Mouse (Mus musculus): Measurements from ENCODE around the gene Tfdp2.
"Not testable (repeated sequence)": the region's sequence is repeated elsewhere in the genome, so short reads cannot be mapped to it uniquely, and the experiment has no call there.

Gene Tfdp2

GRCm38 (mm10) chr9:96195885-96196622, at the start of gene Tfdp2:
Gene Tfdp2, plus strand, starts transcription at chr9:96196275.
- DNase-seq (ENCODE audit: extremely low spot score) = peak; percentile 96

DNA sequence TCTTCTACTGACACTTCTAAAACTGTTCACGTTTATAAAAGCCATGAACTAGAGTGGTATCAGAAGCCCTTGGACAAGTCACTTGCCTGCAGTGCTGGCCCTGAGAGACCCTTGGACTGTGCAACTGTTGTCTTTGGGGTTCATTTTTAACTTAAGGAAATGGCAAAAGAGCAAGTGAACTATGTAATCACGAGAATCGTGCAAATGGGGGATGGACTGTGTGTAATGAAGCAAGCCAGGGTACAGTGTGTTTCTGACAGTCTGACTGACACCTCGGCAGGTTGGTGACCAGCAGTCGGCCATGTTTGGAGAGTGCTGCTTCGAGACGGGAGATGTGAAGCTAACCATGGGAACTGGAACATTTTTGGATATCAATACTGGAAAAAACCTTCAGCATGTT, 43.3 kb upstream of the Tfdp2 start:
- DNase-seq (ENCODE audit: extremely low spot score) = no peak

GRCm38 (mm10) chr9:96158431-96158830, 37.6 kb upstream of the Tfdp2 start:
- DNase-seq (ENCODE audit: extremely low spot score) = no peak

DNA sequence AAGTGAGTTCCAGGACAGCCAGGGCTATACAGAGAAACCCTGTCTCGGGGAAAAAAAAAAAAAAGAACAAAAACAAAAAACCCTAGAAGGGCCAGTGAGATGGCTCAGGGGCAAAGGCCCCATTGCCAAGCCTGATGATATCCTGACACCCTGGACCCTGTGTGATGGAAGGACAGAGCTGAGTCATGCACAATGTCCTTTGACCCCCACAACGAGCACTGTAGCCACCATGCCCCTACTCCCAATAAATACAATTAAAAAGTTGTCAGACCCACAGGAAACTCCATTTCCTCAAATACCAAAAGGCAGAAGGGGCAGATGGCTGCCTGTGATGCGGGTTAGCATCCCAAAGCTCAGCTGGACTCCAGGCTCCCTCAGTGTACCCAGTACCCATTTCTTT, 37.0 kb upstream of the Tfdp2 start:
- DNase-seq (ENCODE audit: extremely low spot score) = no peak

- no peak for DNase-seq (ENCODE audit: extremely low spot score)
These were observed 35.3 kb upstream of the Tfdp2 start for GRCm38 (mm10) chr9:96160767-96161166.

GRCm38 (mm10) chr9:96162421-96162820, 33.7 kb upstream of the Tfdp2 start:
- DNase-seq (ENCODE audit: extremely low spot score) = no peak

DNA sequence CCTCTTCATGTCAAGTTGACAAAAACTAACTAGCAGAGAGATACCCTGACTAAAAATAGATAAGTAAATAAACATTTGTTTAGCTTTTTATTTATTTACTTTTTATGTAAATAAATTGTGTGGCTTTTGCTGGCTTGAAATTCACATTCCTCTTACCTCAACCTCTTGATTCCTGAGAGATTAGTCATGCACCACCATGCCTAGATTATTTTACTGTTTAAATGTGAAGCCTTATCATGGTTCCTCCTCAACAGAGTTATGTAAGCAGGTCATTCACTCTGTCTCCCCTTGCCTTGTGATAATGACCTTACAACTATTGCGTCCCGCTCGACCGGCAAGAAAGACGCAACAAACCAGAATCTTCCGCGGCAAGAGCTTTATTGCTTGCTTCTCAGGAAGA, 32.6 kb upstream of the Tfdp2 start:
- DNase-seq (ENCODE audit: extremely low spot score) = no peak

DNA sequence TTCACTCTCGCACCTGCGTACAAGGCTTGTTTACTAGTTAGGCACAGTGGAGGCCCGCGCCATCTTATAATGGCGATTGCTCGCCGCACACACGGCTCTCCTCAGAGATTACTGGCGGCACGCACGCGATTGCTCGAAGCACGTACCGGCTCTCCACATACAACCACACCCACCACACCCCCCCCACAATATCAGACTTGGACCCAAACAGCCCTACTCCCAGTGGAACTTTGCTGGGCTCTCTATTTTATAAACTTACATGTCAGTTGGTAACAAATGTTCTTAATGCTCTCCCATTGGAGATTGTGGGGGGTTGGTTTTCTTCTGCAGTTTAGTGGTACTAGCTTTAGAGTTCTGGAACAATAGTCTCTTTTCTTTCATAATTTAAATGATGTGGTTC, 32.1 kb upstream of the Tfdp2 start:
- not testable (repeated sequence) for DNase-seq (ENCODE audit: extremely low spot score)

DNA sequence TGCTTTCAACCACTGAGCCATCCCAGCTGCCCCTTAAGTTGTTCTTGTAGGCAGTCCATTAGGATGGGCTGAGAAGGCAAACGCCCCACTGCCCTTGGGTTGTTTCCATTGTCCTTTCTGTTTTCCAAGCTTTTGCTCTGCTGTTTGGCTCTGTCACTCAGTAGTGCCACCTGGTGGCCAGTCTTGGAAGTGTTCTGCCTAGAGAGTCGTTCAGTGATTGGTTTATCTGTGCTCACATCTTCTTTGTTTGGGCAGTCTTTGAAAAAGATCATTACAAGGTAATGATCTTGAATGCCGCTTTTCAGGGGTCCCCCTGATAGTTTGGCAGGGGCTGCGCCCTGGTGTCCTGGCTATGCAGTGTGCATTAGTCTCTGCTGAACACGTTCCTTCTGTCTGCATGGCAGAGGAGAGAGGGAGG, 28.9 kb upstream of the Tfdp2 start:
- peak; percentile 89 for DNase-seq (ENCODE audit: extremely low spot score)

DNA sequence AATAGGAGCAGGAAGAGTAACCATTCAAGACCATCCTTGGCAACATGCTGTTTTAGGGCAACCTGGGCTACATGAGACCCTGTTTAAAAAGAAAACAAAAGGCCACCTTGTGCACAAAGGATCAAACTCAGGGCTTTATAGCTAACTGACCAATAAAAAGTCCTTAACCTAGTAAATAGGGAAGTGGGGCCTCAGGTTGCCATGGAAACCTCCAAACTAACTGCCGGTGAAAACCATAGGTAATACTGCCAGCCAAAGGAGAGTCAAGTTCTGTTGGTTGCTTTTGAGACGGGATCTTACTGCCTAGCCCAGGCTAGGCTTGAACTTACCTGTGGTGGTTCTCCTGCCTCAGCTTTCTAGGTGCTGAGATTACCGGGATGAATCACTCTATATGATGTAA, 25.5 kb upstream of the Tfdp2 start:
- no peak for DNase-seq (ENCODE audit: extremely low spot score)

DNA sequence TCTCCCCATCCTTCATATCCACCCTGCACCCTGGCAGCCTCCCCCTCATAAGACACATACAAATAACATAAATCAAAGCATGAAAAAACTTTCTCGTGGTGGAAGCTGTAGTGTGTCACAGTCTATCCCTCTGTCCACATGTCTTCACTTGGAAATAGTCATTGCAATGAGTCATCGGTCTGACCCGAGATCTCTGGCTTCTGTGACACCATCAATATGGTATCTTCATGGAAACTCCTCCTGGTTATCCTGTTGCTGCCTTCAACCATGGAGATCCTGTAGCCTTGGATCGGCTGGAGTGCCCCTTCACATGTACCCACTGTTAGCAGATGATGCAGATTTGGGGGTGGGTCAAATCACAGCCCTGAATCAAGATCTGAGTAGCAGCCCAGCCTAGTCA, 11.2 kb upstream of the Tfdp2 start:
- no peak for DNase-seq (ENCODE audit: extremely low spot score)

DNA sequence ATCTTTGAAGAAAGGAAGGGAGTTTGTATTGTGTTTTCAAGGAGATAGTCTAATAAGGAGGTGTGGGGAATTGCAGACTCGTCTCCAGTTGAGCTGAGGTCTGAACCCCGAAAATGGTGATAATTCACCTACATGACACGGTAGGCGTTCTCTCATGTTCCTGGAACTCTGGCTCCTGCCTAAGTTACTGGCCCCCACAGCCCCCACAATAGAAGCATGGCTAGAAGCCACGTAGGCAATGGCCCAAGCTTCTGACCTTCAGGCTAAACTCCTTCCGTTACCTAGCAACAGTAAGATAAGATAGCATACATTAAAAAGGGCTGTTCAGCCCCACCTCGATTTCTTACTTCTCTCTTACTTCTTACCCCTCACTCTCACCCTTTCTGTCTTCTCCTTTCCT, 9.4 kb upstream of the Tfdp2 start:
- DNase-seq (ENCODE audit: extremely low spot score) = no peak

- peak; percentile 63 for DNase-seq (ENCODE audit: extremely low spot score)
These were observed 634 bp downstream of the Tfdp2 start for GRCm38 (mm10) chr9:96196636-96197181.

GRCm38 (mm10) chr9:96197806-96198205, 1.7 kb downstream of the Tfdp2 start:
- peak; percentile 4 for DNase-seq (ENCODE audit: extremely low spot score)

DNA sequence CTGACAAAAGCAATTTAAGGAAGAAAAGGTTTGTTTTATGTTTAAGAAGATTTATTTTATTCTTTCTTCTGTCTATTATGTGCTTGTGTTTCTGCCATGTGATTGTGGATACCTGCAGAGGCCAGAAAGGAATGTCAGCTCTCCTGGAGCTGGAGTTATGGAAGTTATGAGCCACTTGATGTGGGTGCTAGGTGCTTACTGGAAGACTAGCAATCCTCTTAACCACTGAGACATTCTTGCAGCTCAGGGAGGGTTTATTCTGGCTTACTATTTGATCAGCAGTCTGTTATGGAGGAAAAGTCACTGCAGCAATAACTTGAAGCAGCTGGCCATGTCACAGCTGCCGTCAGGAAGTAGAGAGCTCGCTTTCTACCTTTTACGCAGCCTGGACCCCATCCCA, 7.6 kb downstream of the Tfdp2 start:
- DNase-seq (ENCODE audit: extremely low spot score) = no peak

- no peak for DNase-seq (ENCODE audit: extremely low spot score)
These were observed 11.4 kb downstream of the Tfdp2 start for GRCm38 (mm10) chr9:96207428-96207827.

DNA sequence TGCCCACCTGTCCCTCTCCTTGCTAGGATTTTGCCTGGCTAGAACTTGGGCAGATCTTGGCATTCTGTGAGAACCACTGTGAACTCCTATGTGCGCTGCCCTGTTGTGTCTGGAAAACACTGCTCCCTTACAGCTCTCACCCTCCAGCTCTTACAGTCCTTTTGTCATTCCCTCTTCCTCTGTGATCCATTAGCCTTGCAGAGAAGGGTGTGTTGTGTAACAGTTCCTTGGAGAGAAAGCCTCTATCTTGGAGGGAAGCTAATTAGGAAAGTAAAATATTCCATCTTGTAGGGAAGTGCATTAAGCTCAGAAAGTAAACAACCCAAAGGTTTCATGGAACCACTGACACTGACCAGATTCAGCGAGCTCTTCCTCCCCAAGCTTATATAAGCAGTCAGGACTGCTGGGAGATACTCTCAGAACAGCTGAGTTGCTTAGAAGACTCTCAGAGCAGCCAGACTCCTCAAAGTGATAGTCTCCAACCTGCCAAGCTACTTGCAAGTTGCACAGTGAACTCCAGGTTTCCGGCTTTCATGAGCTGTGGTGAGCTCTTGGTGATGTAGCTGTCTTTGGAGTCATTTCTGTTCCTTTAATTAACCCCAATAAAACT, 17.1 kb downstream of the Tfdp2 start:
- DNase-seq (ENCODE audit: extremely low spot score) = no peak

DNA sequence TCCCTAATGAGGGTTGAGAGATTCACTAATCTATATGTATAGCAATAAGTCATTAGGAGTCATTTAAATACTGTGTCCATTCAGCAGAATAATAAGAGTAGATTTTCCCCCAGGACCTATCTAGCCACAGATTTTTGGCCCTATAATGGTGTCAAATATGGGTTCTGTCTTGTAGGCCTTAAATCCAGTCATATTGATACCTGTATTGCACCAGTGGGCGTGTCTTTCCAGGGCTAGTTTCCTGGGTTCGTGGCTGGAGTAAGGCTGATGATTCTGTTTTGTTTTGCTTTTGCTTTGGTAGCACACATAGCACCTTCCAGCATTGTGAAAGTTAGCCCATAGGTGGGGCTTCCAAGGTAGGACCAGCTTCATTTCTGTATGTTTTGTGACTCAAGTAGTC, 18.1 kb downstream of the Tfdp2 start:
- no peak for DNase-seq (ENCODE audit: extremely low spot score)

- DNase-seq (ENCODE audit: extremely low spot score) = no peak
These were observed 21.2 kb downstream of the Tfdp2 start for GRCm38 (mm10) chr9:96217299-96217698.

GRCm38 (mm10) chr9:96217799-96218198, 21.7 kb downstream of the Tfdp2 start:
- DNase-seq (ENCODE audit: extremely low spot score) = no peak

DNA sequence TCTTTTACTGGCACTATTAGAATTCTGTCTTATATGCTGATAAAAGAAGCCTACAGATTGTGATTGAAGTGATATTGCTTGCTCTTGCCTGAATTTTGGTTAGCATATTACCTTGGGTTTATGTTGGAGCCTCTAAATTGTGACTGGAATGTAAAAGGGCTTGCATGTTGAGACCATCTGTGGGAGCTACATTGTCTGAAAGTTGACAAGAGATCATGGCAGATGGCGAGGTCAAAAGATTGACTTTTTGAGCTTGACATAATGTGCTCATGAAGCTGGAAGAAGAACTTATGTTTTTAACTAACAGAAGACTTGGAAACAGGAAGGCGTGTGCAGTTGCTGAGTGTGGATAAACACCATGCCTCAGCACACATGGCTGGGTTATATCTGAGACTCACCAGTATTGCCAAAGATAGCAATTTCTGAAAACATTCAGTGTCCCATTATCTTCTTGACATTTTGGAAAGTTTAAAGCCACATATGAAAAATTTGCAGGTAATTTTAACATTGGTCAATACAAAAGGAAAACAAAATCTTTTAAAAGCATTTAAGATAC, 23.1 kb downstream of the Tfdp2 start:
- DNase-seq (ENCODE audit: extremely low spot score) = no peak

- DNase-seq (ENCODE audit: extremely low spot score) = no peak
These were observed 24.3 kb downstream of the Tfdp2 start for GRCm38 (mm10) chr9:96220419-96220818.

GRCm38 (mm10) chr9:96223302-96223701, 27.2 kb downstream of the Tfdp2 start:
- DNase-seq (ENCODE audit: extremely low spot score) = no peak

Measured in embryo, embryonic 9.5 days (tissue).